Mouse (Mus musculus) lung, adult 2 months (tissue): ENCODE measurements around the gene Glt28d2.

Experiments
- CTCF ChIP-seq: fragments of 200-500 bp; IDR thresholded peaks from 2 replicates; pipeline ENCODE4 v1.5.1; 2011; ENCODE audit warnings: mild to moderate bottlenecking, low read length, control low read depth; ENCODE audit not compliant: insufficient read depth
- POLR2A ChIP-seq: fragments of 200-500 bp; IDR thresholded peaks from 2 replicates; pipeline ENCODE4 v1.6.1; 2011; ENCODE audit warnings: low read depth, mild to moderate bottlenecking, control low read depth, low read length, borderline replicate concordance; ENCODE audit errors: extremely low read depth

DNA sequence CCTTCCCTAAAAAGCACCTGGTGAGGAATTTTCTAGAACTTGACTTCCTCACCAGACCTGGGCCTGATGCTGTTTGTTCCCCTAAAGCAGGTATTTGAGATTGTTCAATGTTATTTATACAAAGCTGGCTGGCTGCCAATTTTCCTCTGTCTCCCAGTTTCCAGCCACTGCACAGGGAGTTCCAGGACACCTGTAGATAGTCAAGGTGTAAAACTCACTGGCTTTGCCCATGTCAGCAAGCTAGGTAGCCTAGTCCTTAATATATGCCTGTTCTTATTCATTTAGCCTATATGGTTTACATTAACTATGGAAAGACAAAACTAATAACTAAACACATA lies 44.5 kb downstream of the Glt28d2 start:
- TF ChIP-seq CTCF (no peak), POLR2A (no peak)
